Mouse (Mus musculus): Measurements from ENCODE around the gene B830017H08Rik. TPM values are rescaled to one million over a fixed set of nuclear protein-coding genes. Genes with fewer than 3 reads are reported as not detected.

The B830017H08Rik gene
- polyA plus RNA-seq, 1 experiment from 2014 or later, result 1.9 TPM

GRCm38 (mm10) chr16:17865770-17866169, 32.8 kb downstream of the B830017H08Rik start:
- Histone ChIP-seq H3K4me3 (no peak overlapping the region), H3K4me1 (replicated peaks) (no peaks in the 10 kb centered on the region), H3K9me3 (no peaks in the 10 kb centered on the region), H3K9ac (no peak overlapping the region), H3K36me3 (peaks cover 30% of the 10 kb centered on the region), H3K4me2 (no peak overlapping the region), H3K27ac (replicated peaks) (no peak overlapping the region), H3K27me3 (no peaks in the 10 kb centered on the region)
- ATAC-seq (ENCODE audit: low read depth), result no peak
- WGBS, result 67% methylated on average over 6 of the region's 6 CpGs

GRCm38 (mm10) chr16:17871248-17871647, 38.3 kb downstream of the B830017H08Rik start:
- WGBS, result 93% methylated on average over 5 of the region's 5 CpGs
- no peak overlapping the region for H3K4me2 ChIP-seq
- no peak overlapping the region for H3K9ac ChIP-seq
- no peaks in the 10 kb centered on the region for H3K27me3 ChIP-seq
- ATAC-seq (ENCODE audit: low read depth), result no peak
- H3K27ac ChIP-seq (replicated peaks), result no peak overlapping the region
- no peak overlapping the region for H3K4me3 ChIP-seq
- H3K4me1 ChIP-seq (replicated peaks), result no peaks in the 10 kb centered on the region
- peaks cover 46% of the 10 kb centered on the region for H3K36me3 ChIP-seq
- no peaks in the 10 kb centered on the region for H3K9me3 ChIP-seq

GRCm38 (mm10) chr16:17872995-17873394, 40.1 kb downstream of the B830017H08Rik start:
- Histone ChIP-seq H3K9me3 (no peaks in the 10 kb centered on the region), H3K9ac (no peak overlapping the region), H3K27ac (replicated peaks) (no peak overlapping the region), H3K4me3 (no peak overlapping the region), H3K4me2 (no peak overlapping the region), H3K27me3 (no peaks in the 10 kb centered on the region), H3K4me1 (replicated peaks) (no peaks in the 10 kb centered on the region), H3K36me3 (peaks cover 56% of the 10 kb centered on the region)
- WGBS, result 80% methylated on average over 4 of the region's 4 CpGs
- no peak for ATAC-seq (ENCODE audit: low read depth)

GRCm38 (mm10) chr16:17875174-17875573, 42.3 kb downstream of the B830017H08Rik start:
- no peaks in the 10 kb centered on the region for H3K27me3 ChIP-seq
- no peak overlapping the region for H3K4me3 ChIP-seq
- H3K9ac ChIP-seq, result no peak overlapping the region
- H3K27ac ChIP-seq (replicated peaks), result no peak overlapping the region
- H3K4me2 ChIP-seq, result no peak overlapping the region
- WGBS, result 90% methylated on average over 4 of the region's 4 CpGs
- ATAC-seq (ENCODE audit: low read depth), result no peak
- H3K36me3 ChIP-seq, result peaks cover 44% of the 10 kb centered on the region
- no peaks in the 10 kb centered on the region for H3K4me1 ChIP-seq (replicated peaks)
- no peaks in the 10 kb centered on the region for H3K9me3 ChIP-seq

- peaks cover 36% of the 10 kb centered on the region for H3K36me3 ChIP-seq
- 94% methylated on average over 1 of the region's 1 CpGs for WGBS
- H3K4me2 ChIP-seq, result no peak overlapping the region
- no peak overlapping the region for H3K9ac ChIP-seq
- H3K4me3 ChIP-seq, result no peak overlapping the region
- no peak for ATAC-seq (ENCODE audit: low read depth)
- H3K27ac ChIP-seq (replicated peaks), result no peak overlapping the region
- H3K27me3 ChIP-seq, result no peaks in the 10 kb centered on the region
- H3K9me3 ChIP-seq, result no peaks in the 10 kb centered on the region
- peaks cover 3% of the 10 kb centered on the region for H3K4me1 ChIP-seq (replicated peaks)
Observed at GRCm38 (mm10) chr16:17876096-17876495, 43.2 kb downstream of the B830017H08Rik start.

- H3K36me3 ChIP-seq, result peaks cover 24% of the 10 kb centered on the region
- H3K9ac ChIP-seq, result no peak overlapping the region
- H3K4me1 ChIP-seq (replicated peaks), result peaks cover 22% of the 10 kb centered on the region
- no peaks in the 10 kb centered on the region for H3K9me3 ChIP-seq
- H3K27me3 ChIP-seq, result no peaks in the 10 kb centered on the region
- H3K4me3 ChIP-seq, result no peak overlapping the region
- 96% methylated on average over 4 of the region's 4 CpGs for WGBS
- no peak overlapping the region for H3K27ac ChIP-seq (replicated peaks)
- ATAC-seq (ENCODE audit: low read depth), result no peak
- H3K4me2 ChIP-seq, result no peak overlapping the region
Observed at GRCm38 (mm10) chr16:17879571-17879970, 46.6 kb downstream of the B830017H08Rik start.

GRCm38 (mm10) chr16:17882196-17882595, 49.3 kb downstream of the B830017H08Rik start:
- H3K27me3 ChIP-seq, result no peaks in the 10 kb centered on the region
- no peak overlapping the region for H3K27ac ChIP-seq (replicated peaks)
- H3K4me1 ChIP-seq (replicated peaks), result peaks cover 46% of the 10 kb centered on the region
- no peak overlapping the region for H3K4me3 ChIP-seq
- no peak overlapping the region for H3K4me2 ChIP-seq
- H3K36me3 ChIP-seq, result peaks cover 24% of the 10 kb centered on the region
- H3K9ac ChIP-seq, result no peak overlapping the region
- ATAC-seq (ENCODE audit: low read depth), result no peak
- no peaks in the 10 kb centered on the region for H3K9me3 ChIP-seq

GRCm38 (mm10) chr16:17884116-17884515, 51.2 kb downstream of the B830017H08Rik start:
- peaks cover 13% of the 10 kb centered on the region for H3K36me3 ChIP-seq
- H3K27me3 ChIP-seq, result no peaks in the 10 kb centered on the region
- 92% methylated on average over 6 of the region's 6 CpGs for WGBS
- no peak for ATAC-seq (ENCODE audit: low read depth)
- no peak overlapping the region for H3K27ac ChIP-seq (replicated peaks)
- peaks cover 46% of the 10 kb centered on the region for H3K4me1 ChIP-seq (replicated peaks)
- H3K4me3 ChIP-seq, result no peak overlapping the region
- H3K4me2 ChIP-seq, result no peak overlapping the region
- no peaks in the 10 kb centered on the region for H3K9me3 ChIP-seq
- H3K9ac ChIP-seq, result no peak overlapping the region

Other genes starting within 250 kb of the B830017H08Rik start
- 16.4 and 20.1 TPM in 2 replicates for gene Slc7a4, start 249.9 kb upstream of the B830017H08Rik start, polyA plus RNA-seq (2015; fragmentation: Nextera tagmentation; extraction: Ambion mirVana)
- 23.3 and 23.4 TPM in 2 replicates for gene Smpd4, start 213.8 kb upstream of the B830017H08Rik start, polyA plus RNA-seq (2015; fragmentation: Nextera tagmentation; extraction: Ambion mirVana)
- gene Ccdc74a, start 186.7 kb upstream of the B830017H08Rik start, polyA plus RNA-seq (2015; fragmentation: Nextera tagmentation; extraction: Ambion mirVana), result 8.2 and 10.0 TPM in 2 replicates
- 46.6 and 56.0 TPM in 2 replicates for gene Med15, start 100.2 kb upstream of the B830017H08Rik start, polyA plus RNA-seq (2015; fragmentation: Nextera tagmentation; extraction: Ambion mirVana)
- 76.2 and 77.1 TPM in 2 replicates for gene Klhl22, start 73.5 kb upstream of the B830017H08Rik start, polyA plus RNA-seq (2015; fragmentation: Nextera tagmentation; extraction: Ambion mirVana)
- gene Scarf2, start 35.8 kb upstream of the B830017H08Rik start, polyA plus RNA-seq (2015; fragmentation: Nextera tagmentation; extraction: Ambion mirVana), result 3.4 and 3.7 TPM in 2 replicates
- 3.2 and 5.8 TPM in 2 replicates for gene Car15, start 5.2 kb downstream of the B830017H08Rik start, polyA plus RNA-seq (2015; fragmentation: Nextera tagmentation; extraction: Ambion mirVana)
- gene Gm20518, start 58.5 kb downstream of the B830017H08Rik start, polyA plus RNA-seq (2015; fragmentation: Nextera tagmentation; extraction: Ambion mirVana), result 0.47 and 0.49 TPM in 2 replicates
- gene Tssk1, start 61.1 kb downstream of the B830017H08Rik start, polyA plus RNA-seq (2015; fragmentation: Nextera tagmentation; extraction: Ambion mirVana), result 0.07 and 0.10 TPM in 2 replicates
- gene Dgcr2, start 65.4 kb downstream of the B830017H08Rik start, polyA plus RNA-seq (2015; fragmentation: Nextera tagmentation; extraction: Ambion mirVana), result 86.3 and 89.6 TPM in 2 replicates
- not detected in 2 replicates for gene Tssk2, start 65.5 kb downstream of the B830017H08Rik start, polyA plus RNA-seq (2015; fragmentation: Nextera tagmentation; extraction: Ambion mirVana)
- 43.9 and 48.2 TPM in 2 replicates for gene Ess2, start 78.2 kb downstream of the B830017H08Rik start, polyA plus RNA-seq (2015; fragmentation: Nextera tagmentation; extraction: Ambion mirVana)
- not detected in 2 replicates for gene Gsc2, start 81.9 kb downstream of the B830017H08Rik start, polyA plus RNA-seq (2015; fragmentation: Nextera tagmentation; extraction: Ambion mirVana)
- gene Slc25a1, start 95.1 kb downstream of the B830017H08Rik start, polyA plus RNA-seq (2015; fragmentation: Nextera tagmentation; extraction: Ambion mirVana), result 163 and 169 TPM in 2 replicates
- gene Vpreb2, start 147.3 kb downstream of the B830017H08Rik start, polyA plus RNA-seq (2015; fragmentation: Nextera tagmentation; extraction: Ambion mirVana), result not detected in 2 replicates
- gene Dgcr6, start 219.7 kb downstream of the B830017H08Rik start, polyA plus RNA-seq (2015; fragmentation: Nextera tagmentation; extraction: Ambion mirVana), result 170 and 172 TPM in 2 replicates